Mouse (Mus musculus) c-Kit-positive CD71-positive TER-119-positive erythroid progenitor cells, embryonic 14.5 days (primary cell): ENCODE results near the gene Mboat1.

ENCODE experiments used
- DNase-seq: peaks from one replicate; pipeline ENCODE4 v3.0.0-alpha.2; 2013; ENCODE audit warnings: low spot score

The Mboat1 gene

DNA sequence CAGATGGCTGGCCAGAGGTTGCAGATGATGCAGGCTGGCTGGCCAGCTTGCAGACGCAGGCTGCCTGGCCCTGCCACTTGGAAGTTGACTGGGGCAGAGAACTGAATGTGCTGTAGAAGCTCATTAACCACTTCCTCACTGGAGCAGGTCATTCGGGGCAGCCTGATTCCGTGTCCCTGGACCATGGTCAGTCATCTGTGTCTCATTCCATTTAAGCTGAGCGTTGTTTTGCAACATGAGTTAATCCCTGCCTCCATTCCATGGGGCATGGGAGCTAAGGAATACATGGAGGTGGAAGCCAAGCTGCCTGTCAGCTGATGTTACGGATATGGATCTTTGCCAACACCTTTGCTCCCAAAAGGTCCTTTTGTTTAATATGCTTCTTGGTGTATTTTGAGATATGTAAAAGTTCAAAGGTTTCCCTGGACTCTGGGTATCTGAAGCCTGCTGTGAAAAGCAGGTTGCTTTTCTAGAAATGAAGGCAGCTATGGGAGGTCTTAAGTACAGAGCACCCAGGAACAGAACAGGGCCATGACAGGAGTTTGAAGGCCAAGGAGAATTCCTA, 114.1 kb downstream of the Mboat1 start:
- DNase-seq = no peak

DNA sequence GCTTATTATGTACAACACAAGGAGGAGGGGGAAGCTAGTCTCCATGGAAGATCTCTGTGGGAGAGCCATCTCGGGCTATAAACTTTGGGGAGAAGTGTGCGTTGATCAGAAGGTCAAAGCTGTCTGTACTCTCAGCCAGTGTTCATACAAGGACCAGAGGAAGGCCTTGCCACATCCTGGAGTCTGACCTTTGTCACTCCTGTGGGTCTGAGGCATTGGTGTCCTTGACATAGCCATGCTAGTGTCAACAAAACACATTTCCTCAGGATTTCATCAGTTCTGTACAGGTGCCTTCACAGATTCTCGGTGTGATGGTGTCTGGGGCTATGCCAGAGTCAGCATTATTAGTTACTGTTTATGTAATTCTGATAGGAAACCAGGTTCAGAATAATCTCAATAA, 115.1 kb downstream of the Mboat1 start:
- DNase-seq = no peak

DNA sequence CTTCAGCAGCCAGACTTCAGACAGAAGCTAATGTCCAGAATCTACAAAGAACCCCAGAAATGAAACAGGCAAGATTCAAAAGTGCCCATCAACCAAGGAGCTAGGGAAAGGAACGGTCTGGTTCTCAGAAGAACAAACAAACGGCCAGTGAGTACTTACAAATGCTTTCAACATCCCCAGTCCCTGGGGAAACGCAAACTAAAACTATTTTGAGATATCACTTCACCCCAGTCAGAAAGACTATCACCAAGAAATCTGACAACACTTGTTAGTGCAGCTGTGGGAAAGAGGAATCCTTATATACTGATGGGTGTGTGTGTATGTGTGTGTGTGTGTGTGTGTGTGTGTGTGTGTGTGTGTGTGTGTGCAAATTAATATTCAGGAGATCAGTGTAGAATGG, 116.4 kb downstream of the Mboat1 start:
- DNase-seq = no peak

DNA sequence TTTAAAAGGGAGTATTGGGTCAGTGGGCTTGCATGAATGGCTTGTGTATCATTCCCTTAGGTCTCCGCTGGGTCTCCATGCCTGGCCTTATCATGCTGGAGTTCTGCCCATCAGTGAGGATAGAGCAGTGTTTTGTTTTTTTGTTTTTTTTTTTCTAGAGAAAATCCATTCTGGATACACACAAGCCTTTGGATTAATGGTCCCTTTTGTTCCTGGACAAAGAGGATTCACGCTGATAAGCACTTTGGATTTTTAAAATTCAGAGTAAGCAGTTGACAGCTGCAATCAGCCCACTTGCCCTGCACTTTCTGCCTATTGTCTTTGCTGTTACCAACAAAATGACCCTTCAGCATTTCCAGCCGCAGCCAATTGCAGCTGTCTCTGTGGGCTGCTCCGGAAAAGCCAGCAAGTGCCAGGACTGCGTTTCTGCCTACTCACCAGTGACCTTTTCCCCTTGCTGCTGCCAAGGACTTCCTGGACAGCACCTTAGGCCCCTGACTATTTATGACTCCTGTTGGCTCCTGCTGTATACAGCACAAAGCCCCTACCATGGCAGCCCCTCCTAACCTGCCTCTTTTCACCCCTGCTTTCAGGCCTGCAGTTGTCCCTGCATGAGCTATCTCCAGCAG, 117.5 kb downstream of the Mboat1 start:
- no peak for DNase-seq

DNA sequence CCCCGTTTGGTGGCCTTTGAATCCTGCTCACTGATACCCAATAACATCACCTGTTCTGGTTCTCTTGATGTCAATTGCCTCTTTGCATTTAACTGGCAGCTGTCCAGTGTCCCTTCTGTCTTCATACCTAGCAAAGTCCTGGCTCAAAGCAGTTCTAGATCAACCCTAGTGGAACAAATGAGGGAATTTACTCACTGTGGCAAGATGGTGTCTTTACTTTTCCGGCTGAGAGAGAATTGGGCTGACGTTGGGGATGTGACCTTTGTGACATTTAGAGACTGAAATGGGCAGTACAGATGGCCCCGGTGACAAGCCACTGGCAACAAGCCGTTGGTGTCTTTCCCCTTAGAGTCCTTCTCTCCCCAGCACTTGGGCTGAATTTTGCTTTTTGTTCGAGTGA, 118.1 kb downstream of the Mboat1 start:
- DNase-seq = no peak

DNA sequence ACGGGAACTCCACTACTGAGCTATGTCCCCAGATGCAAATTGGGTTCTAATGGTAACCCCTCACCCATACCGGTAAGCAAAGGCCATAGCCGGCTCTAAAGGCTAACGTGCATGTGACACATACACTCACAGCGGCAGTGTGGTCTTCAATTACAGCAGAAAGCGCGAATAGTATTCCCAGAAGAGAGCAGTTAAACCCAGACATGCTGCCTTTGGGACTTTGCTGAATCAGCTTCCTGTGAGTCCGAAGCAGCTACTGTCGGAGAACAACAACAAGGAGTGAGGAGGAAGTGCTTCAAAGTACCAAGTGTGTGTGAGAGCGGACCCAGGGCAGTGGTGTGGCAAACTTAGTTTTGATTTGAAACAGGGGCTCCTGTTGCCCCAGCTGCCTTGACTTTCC, 122.5 kb downstream of the Mboat1 start:
- DNase-seq = no peak

DNA sequence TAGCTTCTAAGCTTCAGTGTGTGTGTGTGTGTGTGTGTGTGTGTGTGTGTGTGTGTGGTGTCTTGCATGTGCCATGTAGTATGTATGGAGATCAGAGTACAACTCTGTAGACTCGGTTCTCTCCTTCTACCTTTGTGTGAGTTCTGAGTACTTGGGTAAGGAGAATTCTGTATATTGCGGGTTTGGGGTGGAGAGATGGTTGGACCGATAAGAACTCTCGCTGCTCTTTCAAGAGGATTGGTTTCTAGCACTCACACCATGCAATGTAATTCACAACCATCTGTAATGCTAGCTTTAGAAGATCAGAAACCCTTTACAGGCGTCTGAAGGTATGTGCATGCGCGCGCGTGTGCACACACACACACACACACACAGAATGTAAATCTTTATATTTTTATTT, 123.0 kb downstream of the Mboat1 start:
- no peak for DNase-seq

DNA sequence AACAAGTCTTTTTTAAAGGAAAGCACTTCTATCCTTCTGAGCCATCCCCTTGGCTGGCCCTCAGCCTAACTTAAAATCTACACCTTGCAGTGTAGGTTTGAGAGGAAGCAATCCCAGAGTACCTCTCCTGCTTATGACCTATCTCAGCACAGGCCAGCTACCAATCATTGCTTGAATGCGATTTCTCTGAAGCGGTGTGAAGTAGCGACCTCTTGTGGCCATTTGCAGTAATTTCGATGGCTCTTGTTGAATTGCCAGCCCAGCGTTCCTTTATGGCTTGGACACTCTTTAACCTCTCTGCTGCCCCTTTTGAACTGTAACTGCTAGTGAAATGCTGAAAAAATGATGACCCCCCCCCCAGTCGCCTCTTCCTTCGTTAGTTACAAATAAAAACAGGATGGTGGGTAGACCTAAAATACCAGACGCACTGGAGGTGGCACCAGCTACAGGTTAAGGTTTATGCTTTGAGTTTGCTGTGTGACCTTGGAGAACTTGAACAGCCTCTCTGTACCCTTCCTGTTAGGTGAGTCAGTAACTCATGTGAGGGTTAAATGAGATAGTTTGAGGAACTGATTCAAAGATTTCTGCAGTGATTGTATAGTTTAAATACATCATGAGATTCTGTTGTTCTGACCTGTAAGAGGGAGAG, 123.7 kb downstream of the Mboat1 start:
- DNase-seq = peak; percentile 47

DNA sequence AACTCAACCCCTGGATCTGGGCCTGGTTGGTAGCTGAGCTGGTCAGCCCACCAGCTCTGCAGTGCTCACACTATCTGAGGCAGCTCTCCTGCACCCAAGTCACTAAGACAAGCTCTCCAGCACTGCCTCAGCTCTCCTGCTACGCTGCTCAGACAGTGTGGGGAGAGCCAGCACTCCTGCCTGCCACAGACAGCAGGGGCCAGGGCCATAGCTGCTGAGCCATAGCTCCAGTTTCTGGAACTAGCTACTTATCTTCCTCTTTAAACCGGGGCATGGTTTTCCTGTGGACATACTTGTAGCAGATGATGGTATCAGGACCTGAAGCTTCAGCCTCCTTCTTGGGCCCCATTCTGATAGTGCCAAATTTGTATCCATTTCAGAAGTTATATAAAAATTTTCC, 127.4 kb downstream of the Mboat1 start:
- no peak for DNase-seq

DNA sequence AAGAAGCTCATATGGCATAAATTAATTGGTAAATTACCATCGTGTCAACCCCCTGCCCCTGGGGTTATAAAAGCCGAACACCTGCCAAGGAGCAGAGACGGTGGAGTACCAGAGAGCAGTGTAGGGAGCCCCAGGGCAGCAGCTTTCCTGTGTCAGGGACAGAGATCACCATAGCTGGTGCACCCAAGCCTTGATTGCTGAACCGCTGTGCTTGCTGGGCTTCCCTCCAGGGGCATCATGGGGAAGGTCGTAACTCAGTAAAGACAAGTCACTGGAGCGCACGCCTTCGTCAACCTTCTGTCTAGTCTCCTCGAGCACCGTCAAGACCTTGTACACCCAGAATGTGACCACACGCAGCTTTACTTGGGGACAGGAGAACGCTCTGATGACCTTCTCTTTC, 128.0 kb downstream of the Mboat1 start:
- DNase-seq = no peak

DNA sequence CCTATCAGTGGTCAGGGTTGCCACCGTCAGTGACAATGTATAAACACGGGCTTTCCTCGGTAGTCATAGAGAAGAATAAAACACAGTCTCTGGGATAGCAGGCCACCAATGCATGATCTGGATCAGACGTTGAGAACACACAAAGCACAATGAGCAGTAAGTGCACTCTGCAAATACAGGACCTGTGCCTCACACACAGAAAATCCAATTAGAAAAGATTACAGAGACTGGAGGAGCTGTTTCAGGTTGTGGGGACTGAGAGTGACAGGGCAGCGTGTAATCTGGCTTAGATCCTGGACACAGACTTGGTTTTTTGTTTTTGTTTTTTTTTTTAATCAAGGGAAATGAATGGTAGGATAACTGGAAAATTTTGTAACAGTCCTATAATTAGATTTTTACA, 128.5 kb downstream of the Mboat1 start:
- no peak for DNase-seq

DNA sequence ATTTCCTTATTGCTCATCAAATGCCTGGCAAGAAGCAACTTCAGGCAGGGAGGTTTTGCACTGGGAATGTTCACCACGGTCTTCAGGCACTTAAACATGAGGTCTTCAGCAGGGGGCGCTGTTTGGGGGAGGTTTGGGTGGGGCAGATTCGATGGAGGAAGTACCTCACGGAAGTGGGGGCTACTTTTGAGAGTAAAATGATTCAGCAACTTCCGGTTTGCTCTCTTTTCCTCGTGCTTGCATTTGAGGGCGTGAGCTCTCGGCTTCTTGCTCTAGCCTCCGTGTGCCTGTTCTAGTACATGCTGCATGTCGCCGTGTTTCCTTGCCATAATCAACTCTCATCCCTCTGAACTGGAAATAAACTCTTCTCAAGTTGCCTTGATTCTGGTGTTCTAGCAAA, 129.7 kb downstream of the Mboat1 start:
- no peak for DNase-seq

DNA sequence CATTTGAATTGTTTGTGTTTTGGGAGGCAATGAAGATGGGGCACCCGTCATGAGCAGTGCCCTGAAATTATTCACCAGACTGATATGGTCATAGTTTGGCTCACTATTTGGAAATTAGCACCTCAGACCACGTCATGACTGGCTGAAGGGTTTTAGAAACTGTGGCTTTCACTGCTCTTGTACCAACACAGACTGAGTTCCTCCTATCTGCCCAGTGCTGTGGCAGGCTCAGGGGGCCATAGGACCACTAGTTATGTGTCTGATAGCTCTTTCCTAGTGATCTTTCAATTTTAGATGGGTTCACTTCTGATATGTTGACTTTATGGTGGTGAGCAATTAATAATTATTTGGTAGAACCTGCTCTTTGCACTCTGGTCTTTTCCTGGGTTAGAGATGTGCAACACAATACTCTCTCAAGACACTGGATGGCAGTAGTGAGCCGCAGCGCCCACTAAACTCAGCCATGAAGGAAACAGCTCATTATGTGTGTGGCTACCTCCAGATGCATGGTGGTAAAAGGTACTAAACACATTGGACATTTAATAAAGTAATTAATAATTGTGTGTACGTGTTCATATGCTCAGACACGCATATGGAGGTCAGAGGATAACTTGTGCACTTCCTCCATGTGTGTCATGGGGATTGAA, 135.9 kb downstream of the Mboat1 start:
- DNase-seq = no peak
